Mouse (Mus musculus): ENCODE measurements around the gene Tas2r118. TPM values are rescaled to one million over a fixed set of nuclear protein-coding genes. Genes with fewer than 3 reads are reported as not detected.

Gene Tas2r118
- not detected in 2 replicates for polyA plus RNA-seq (2016; fragmentation: Nextera tagmentation; extraction: Ambion mirVana)

DNA sequence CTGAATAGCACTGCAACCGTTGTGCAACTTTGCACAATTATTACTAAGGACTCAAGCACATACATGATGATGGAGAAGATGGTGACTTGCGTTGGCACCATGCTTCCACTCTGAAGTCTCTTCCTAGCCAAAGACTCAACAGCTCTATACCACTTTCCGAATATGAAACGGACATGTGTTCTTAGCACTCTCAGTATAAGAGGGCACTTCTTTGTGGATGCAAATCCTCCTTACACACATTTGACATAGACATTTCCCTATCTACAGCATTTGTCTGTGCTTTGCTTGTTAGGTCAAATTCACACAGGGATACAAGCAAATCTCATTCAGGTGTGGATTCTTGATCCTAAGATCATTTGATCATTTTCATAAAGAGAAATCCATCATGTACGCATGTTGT lies at the start of gene Tas2r118:
Tas2r118 (minus strand) TSS at position 101 of the 400 bp plus-strand sequence.
- H3K27ac ChIP-seq, result no peak within 1 kb of the TSS
- WGBS, result 94% methylated on average over 5 of the region's 5 CpGs
- no peak within 1 kb of the TSS for H3K9ac ChIP-seq (replicated peaks)
- H3K4me3 ChIP-seq (replicated peaks), result no peak within 1 kb of the TSS
- no peak within 1 kb of the TSS for H3K4me2 ChIP-seq
- peaks cover 7% of the 10 kb centered on the region; the same call in 1 of the 2 replicates for H3K4me1 ChIP-seq (replicated peaks)
- H3K27me3 ChIP-seq, result no peaks in the 10 kb centered on the region
- no peaks in the 10 kb centered on the region for H3K36me3 ChIP-seq
- ATAC-seq (ENCODE audit: insufficient number of reproducible peaks, insufficient read depth, low FRiP score, low TSS enrichment, low read depth), result no peak
- H3K9me3 ChIP-seq, result no peaks in the 10 kb centered on the region

DNA sequence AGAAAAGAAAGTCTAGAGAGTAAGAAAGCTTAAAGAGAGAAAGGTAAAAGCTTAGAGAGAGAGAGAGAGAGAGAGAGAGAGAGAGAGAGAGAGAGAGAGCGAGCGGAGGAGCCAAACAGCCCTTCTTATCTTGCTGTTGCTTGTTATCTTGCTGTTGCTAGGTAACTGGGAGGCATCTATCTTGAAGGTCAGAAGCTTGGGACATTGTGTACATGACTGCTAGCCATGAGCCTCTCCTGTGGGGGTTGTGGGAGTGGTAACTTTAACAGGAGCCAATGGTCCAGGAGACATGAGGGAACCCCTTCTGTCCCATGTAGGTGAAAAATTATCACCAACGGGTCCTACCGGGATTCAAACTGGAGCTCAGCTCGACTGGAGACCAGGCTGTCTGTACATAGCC lies 48.5 kb upstream of the Tas2r118 start:
- H3K4me1 ChIP-seq (replicated peaks), result no peaks in the 10 kb centered on the region
- ATAC-seq (ENCODE audit: insufficient number of reproducible peaks, insufficient read depth, low FRiP score, low TSS enrichment, low read depth), result no peak
- no peaks in the 10 kb centered on the region for H3K9me3 ChIP-seq
- no peak overlapping the region for H3K27ac ChIP-seq
- no peaks in the 10 kb centered on the region for H3K36me3 ChIP-seq
- no peak overlapping the region for H3K4me2 ChIP-seq
- 87% methylated on average over 5 of the region's 5 CpGs for WGBS
- no peak overlapping the region for H3K9ac ChIP-seq (replicated peaks)
- H3K27me3 ChIP-seq, result no peaks in the 10 kb centered on the region
- H3K4me3 ChIP-seq (replicated peaks), result no peak overlapping the region

- Histone ChIP-seq H3K36me3 (no peaks in the 10 kb centered on the region), H3K9me3 (no peaks in the 10 kb centered on the region), H3K4me2 (no peak overlapping the region), H3K27me3 (no peaks in the 10 kb centered on the region), H3K27ac (no peak overlapping the region), H3K4me3 (replicated peaks) (no peak overlapping the region), H3K4me1 (replicated peaks) (no peaks in the 10 kb centered on the region), H3K9ac (replicated peaks) (no peak overlapping the region)
- WGBS, result 91% methylated on average over 2 of the region's 2 CpGs
- no peak for ATAC-seq (ENCODE audit: insufficient number of reproducible peaks, insufficient read depth, low FRiP score, low TSS enrichment, low read depth)
Observed at GRCm38 (mm10) chr6:23993276-23993675, 23.4 kb upstream of the Tas2r118 start.

GRCm38 (mm10) chr6:23990687-23991387 lies 21.0 kb upstream of the Tas2r118 start:
- WGBS, result 63% methylated on average over 3 of the region's 3 CpGs
- Histone ChIP-seq H3K9me3 (no peaks in the 10 kb centered on the region), H3K27me3 (no peaks in the 10 kb centered on the region), H3K27ac (no peak overlapping the region), H3K4me3 (replicated peaks) (no peak overlapping the region), H3K4me2 (no peak overlapping the region), H3K36me3 (no peaks in the 10 kb centered on the region), H3K4me1 (replicated peaks) (0 out of 2 replicates have a peak, but pooled peaks cover under 1% of the 10 kb centered on the region), H3K9ac (replicated peaks) (no peak overlapping the region)
- no peak; the same call in 1 of the 2 replicates for ATAC-seq (ENCODE audit: insufficient number of reproducible peaks, insufficient read depth, low FRiP score, low TSS enrichment, low read depth)

GRCm38 (mm10) chr6:23986293-23986692 lies 16.4 kb upstream of the Tas2r118 start:
- Histone ChIP-seq H3K4me2 (no peak overlapping the region), H3K27ac (no peak overlapping the region), H3K27me3 (no peaks in the 10 kb centered on the region), H3K9me3 (no peaks in the 10 kb centered on the region), H3K4me3 (replicated peaks) (no peak overlapping the region), H3K36me3 (no peaks in the 10 kb centered on the region), H3K4me1 (replicated peaks) (0 out of 2 replicates have a peak, but pooled peaks cover 3% of the 10 kb centered on the region), H3K9ac (replicated peaks) (no peak overlapping the region)
- 89% methylated on average over 1 of the region's 1 CpGs for WGBS
- no peak for ATAC-seq (ENCODE audit: insufficient number of reproducible peaks, insufficient read depth, low FRiP score, low TSS enrichment, low read depth)

GRCm38 (mm10) chr6:23966980-23967379 lies 2.9 kb downstream of the Tas2r118 start:
- no peak overlapping the region for H3K9ac ChIP-seq (replicated peaks)
- H3K4me2 ChIP-seq, result no peak overlapping the region
- H3K27me3 ChIP-seq, result no peaks in the 10 kb centered on the region
- H3K36me3 ChIP-seq, result no peaks in the 10 kb centered on the region
- no peak for ATAC-seq (ENCODE audit: insufficient number of reproducible peaks, insufficient read depth, low FRiP score, low TSS enrichment, low read depth)
- 80% methylated on average over 2 of the region's 2 CpGs for WGBS
- no peak overlapping the region for H3K27ac ChIP-seq
- no peaks in the 10 kb centered on the region for H3K4me1 ChIP-seq (replicated peaks)
- no peak overlapping the region for H3K4me3 ChIP-seq (replicated peaks)
- no peaks in the 10 kb centered on the region for H3K9me3 ChIP-seq

DNA sequence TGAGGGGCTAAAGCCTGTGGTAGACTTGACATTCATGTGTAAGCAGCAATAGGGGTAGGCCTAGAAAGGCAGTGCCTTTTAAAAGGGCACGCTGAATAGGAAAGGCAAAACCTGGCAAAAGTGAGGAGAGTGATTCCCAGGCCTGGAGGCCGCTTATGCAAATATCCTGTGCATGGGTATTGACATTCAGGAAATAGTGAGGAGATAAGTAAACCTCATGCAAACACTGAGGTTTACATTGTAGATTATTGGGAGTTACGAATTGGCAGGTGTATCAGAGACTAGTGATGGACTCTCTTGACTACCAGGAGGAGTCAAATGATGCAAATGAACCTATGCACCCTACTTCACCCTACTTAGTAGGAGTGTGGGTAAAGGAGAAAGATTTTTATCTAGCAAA lies 3.9 kb downstream of the Tas2r118 start:
- no peaks in the 10 kb centered on the region for H3K27me3 ChIP-seq
- no peak overlapping the region for H3K4me3 ChIP-seq (replicated peaks)
- H3K36me3 ChIP-seq, result no peaks in the 10 kb centered on the region
- no peak overlapping the region for H3K27ac ChIP-seq
- no peak overlapping the region for H3K9ac ChIP-seq (replicated peaks)
- ATAC-seq (ENCODE audit: insufficient number of reproducible peaks, insufficient read depth, low FRiP score, low TSS enrichment, low read depth), result no peak
- no peak overlapping the region for H3K4me2 ChIP-seq
- H3K4me1 ChIP-seq (replicated peaks), result no peaks in the 10 kb centered on the region
- 81% methylated on average over 3 of the region's 3 CpGs for WGBS
- no peaks in the 10 kb centered on the region for H3K9me3 ChIP-seq

GRCm38 (mm10) chr6:23963741-23964140 lies 6.1 kb downstream of the Tas2r118 start:
- no peaks in the 10 kb centered on the region for H3K27me3 ChIP-seq
- no peak overlapping the region for H3K9ac ChIP-seq (replicated peaks)
- H3K9me3 ChIP-seq, result no peaks in the 10 kb centered on the region
- no peak for ATAC-seq (ENCODE audit: insufficient number of reproducible peaks, insufficient read depth, low FRiP score, low TSS enrichment, low read depth)
- 70% methylated on average over 1 of the region's 1 CpGs for WGBS
- no peak overlapping the region for H3K4me2 ChIP-seq
- no peaks in the 10 kb centered on the region for H3K36me3 ChIP-seq
- no peak overlapping the region for H3K4me3 ChIP-seq (replicated peaks)
- no peak overlapping the region for H3K27ac ChIP-seq
- no peaks in the 10 kb centered on the region for H3K4me1 ChIP-seq (replicated peaks)

DNA sequence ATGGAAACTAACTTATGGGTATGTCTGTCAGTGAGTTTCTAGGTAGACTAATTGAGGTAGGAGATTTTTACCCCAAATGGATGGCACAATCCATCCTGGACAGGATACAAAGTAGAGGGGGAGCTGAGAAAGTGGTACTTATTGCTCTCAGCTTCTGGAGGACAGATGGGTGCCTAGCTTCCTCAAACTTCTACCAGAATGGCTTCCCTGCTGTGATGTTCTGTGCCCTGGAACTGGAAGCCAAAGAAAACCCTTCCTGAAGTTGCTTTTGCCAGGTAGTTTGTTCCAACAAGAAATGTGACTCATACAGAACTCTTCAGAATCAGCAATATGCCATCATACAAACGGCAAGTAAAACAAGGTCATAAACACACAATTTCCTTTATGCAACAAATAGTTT lies 29.1 kb downstream of the Tas2r118 start:
- Histone ChIP-seq H3K4me3 (replicated peaks) (no peak overlapping the region), H3K27me3 (no peaks in the 10 kb centered on the region), H3K9ac (replicated peaks) (no peak overlapping the region), H3K27ac (no peak overlapping the region), H3K4me2 (no peak overlapping the region), H3K4me1 (replicated peaks) (no peaks in the 10 kb centered on the region), H3K36me3 (no peaks in the 10 kb centered on the region), H3K9me3 (0 out of 2 replicates have a peak, but pooled peaks cover 5% of the 10 kb centered on the region)
- no peak for ATAC-seq (ENCODE audit: insufficient number of reproducible peaks, insufficient read depth, low FRiP score, low TSS enrichment, low read depth)
- WGBS, result 83% methylated on average over 1 of the region's 1 CpGs

GRCm38 (mm10) chr6:23938575-23939488 lies 31.0 kb downstream of the Tas2r118 start:
- WGBS, result 32% methylated on average over 2 of the region's 2 CpGs
- Histone ChIP-seq H3K27me3 (no peaks in the 10 kb centered on the region), H3K9ac (replicated peaks) (no peak overlapping the region), H3K27ac (peak overlapping the region; percentile 69), H3K9me3 (0 out of 2 replicates have a peak, but pooled peaks cover 5% of the 10 kb centered on the region), H3K4me3 (replicated peaks) (no peak overlapping the region), H3K4me1 (replicated peaks) (no peaks in the 10 kb centered on the region; the same call in 1 of the 2 replicates), H3K4me2 (no peak overlapping the region), H3K36me3 (no peaks in the 10 kb centered on the region)
- ATAC-seq (ENCODE audit: insufficient number of reproducible peaks, insufficient read depth, low FRiP score, low TSS enrichment, low read depth), result peak; percentile 86; the same call in 1 of the 2 replicates

GRCm38 (mm10) chr6:23936414-23936813 lies 33.4 kb downstream of the Tas2r118 start:
- WGBS, result 65% methylated on average over 4 of the region's 4 CpGs
- Histone ChIP-seq H3K9ac (replicated peaks) (no peak overlapping the region), H3K4me3 (replicated peaks) (no peak overlapping the region), H3K36me3 (no peaks in the 10 kb centered on the region), H3K4me1 (replicated peaks) (peaks cover 6% of the 10 kb centered on the region), H3K9me3 (0 out of 2 replicates have a peak, but pooled peaks cover 5% of the 10 kb centered on the region), H3K27ac (no peak overlapping the region), H3K4me2 (no peak overlapping the region), H3K27me3 (no peaks in the 10 kb centered on the region)
- no peak for ATAC-seq (ENCODE audit: insufficient number of reproducible peaks, insufficient read depth, low FRiP score, low TSS enrichment, low read depth)
